Mouse (Mus musculus) cortical plate, adult 2 months (tissue): ENCODE measurements around the gene Cpeb1.

ENCODE experiments used
- CTCF ChIP-seq: fragments of 200-500 bp; IDR thresholded peaks from 2 replicates; pipeline ENCODE4 v1.5.1; 2011; ENCODE audit warnings: mild to moderate bottlenecking, control low read depth, low read length; ENCODE audit not compliant: insufficient read depth; ENCODE audit errors: extremely low read depth
- POLR2A ChIP-seq: fragments of 200-500 bp; IDR thresholded peaks from 2 replicates; pipeline ENCODE4 v1.6.1; 2011; ENCODE audit warnings: mild to moderate bottlenecking, low read length, control low read depth; ENCODE audit not compliant: insufficient read depth; ENCODE audit errors: extremely low read depth

DNA sequence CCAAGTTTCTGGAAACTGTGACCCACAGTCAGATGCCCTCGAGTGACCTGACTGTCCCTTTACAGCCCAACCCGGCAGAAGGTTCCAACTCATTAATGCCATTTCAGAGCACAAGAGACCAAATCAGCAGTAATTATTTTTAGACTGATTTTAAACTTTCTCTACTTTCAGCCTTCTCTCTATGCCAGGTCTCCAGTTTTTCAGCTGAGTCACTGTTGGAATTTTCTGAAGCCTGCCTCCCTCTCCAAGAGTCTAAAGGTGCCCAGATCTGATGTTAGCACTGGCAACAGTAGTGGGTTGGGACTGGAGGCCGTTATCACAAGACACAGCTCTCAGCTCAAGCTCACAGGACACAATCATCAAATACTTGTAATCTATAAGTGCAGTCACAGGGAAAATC lies 87.3 kb downstream of the Cpeb1 start:
- no peak for TF ChIP-seq CTCF
- no peak for TF ChIP-seq POLR2A
